Mouse (Mus musculus): ENCODE data around the gene BC025920. TPM values are rescaled to one million over a fixed set of nuclear protein-coding genes. Genes with fewer than 3 reads are reported as not detected.

BC025920 gene
- total RNA-seq (2021): 1 to 10 TPM; 2.5 to 2.7 TPM

- intact Hi-C loops (cut with DNase I): no loop called here
- DNase-seq: peak; percentile 95
These were observed at the start of gene BC025920 for GRCm38 (mm10) chr10:81605974-81606751. Gene BC025920 (plus strand): TSS chr10:81606270.

GRCm38 (mm10) chr10:81556282-81556681, 49.8 kb upstream of the BC025920 start:
- DNase-seq: no peak
- intact Hi-C loops (cut with DNase I): loop anchor here (10.0 kb wide), 1 partner anchor 1821 kb away; no protein-coding TSS in a partner anchor

GRCm38 (mm10) chr10:81557491-81557890, 48.6 kb upstream of the BC025920 start:
- intact Hi-C loops (cut with DNase I): loop anchor here (10.0 kb wide), 1 partner anchor 1823 kb away; no protein-coding TSS in a partner anchor
- no peak for DNase-seq

GRCm38 (mm10) chr10:81559163-81559626, 46.9 kb upstream of the BC025920 start, which contains the start of gene Aes:
Gene Aes (plus strand): TSS chr10:81559488.
- DNase-seq: peak; percentile 66
- intact Hi-C loops (cut with DNase I): loop anchor here (10.0 kb wide), 1 partner anchor 1824 kb away; no protein-coding TSS in a partner anchor

- intact Hi-C loops (cut with DNase I): loop anchor here (10.0 kb wide), 1 partner anchor 1825 kb away; no protein-coding TSS in a partner anchor
- DNase-seq: peak; percentile 69
These were observed 46.2 kb upstream of the BC025920 start for GRCm38 (mm10) chr10:81559627-81560539.

- intact Hi-C loops (cut with DNase I): no loop called here
- no peak for DNase-seq
These were observed 45.2 kb upstream of the BC025920 start for GRCm38 (mm10) chr10:81560719-81561459.

- DNase-seq: no peak
- intact Hi-C loops (cut with DNase I): no loop called here
These were observed 43.7 kb upstream of the BC025920 start for GRCm38 (mm10) chr10:81562411-81562810.

- intact Hi-C loops (cut with DNase I): no loop called here
These were observed 42.6 kb upstream of the BC025920 start for GRCm38 (mm10) chr10:81563481-81563880.

GRCm38 (mm10) chr10:81564216-81564615, 41.9 kb upstream of the BC025920 start:
- DNase-seq: peak; percentile 73
- intact Hi-C loops (cut with DNase I): no loop called here

More at GRCm38 (mm10) chr10:81563481-81563880, 42.6 kb upstream of the BC025920 start:
- no peak for DNase-seq

- intact Hi-C loops (cut with DNase I): no loop called here
- DNase-seq: peak; percentile 57
These were observed 41.3 kb upstream of the BC025920 start for GRCm38 (mm10) chr10:81564734-81565133.

GRCm38 (mm10) chr10:81565257-81566228, 40.5 kb upstream of the BC025920 start:
- no peak for DNase-seq
- intact Hi-C loops (cut with DNase I): no loop called here

GRCm38 (mm10) chr10:81568381-81569191, 37.5 kb upstream of the BC025920 start:
- DNase-seq: peak; percentile 81
- intact Hi-C loops (cut with DNase I): no loop called here

- intact Hi-C loops (cut with DNase I): no loop called here
- DNase-seq: no peak
These were observed 36.4 kb upstream of the BC025920 start for GRCm38 (mm10) chr10:81569507-81570237.

GRCm38 (mm10) chr10:81570238-81570800, 35.8 kb upstream of the BC025920 start:
- no peak for DNase-seq
- intact Hi-C loops (cut with DNase I): no loop called here

GRCm38 (mm10) chr10:81570831-81571500, 35.1 kb upstream of the BC025920 start:
- intact Hi-C loops (cut with DNase I): no loop called here
- peak; percentile 98 for DNase-seq

GRCm38 (mm10) chr10:81571501-81571876, 34.6 kb upstream of the BC025920 start:
- intact Hi-C loops (cut with DNase I): no loop called here
- DNase-seq: peak; percentile 99
